Mouse (Mus musculus) midbrain, embryonic 15.5 days (tissue): Measurements from ENCODE around the gene Galnt4. TPM values are rescaled to one million over a fixed set of nuclear protein-coding genes. Genes with fewer than 3 reads are reported as not detected.

ENCODE experiments used
- ATAC-seq: fragments of 200-750 bp; cut with Nextera tagmentation; replicated peaks from 2 replicates; pipeline ENCODE4 v1.8.0; 2017; ENCODE audit warnings: moderate TSS enrichment
- H3K27ac ChIP-seq: fragments of 300-500 bp; sonication (generic); 2 replicates; pipeline ENCODE4 v1.5.1; 2015; ENCODE audit warnings: mild to moderate bottlenecking, inconsistent platforms
- H3K27me3 ChIP-seq: fragments of 300-500 bp; sonication (generic); replicated peaks from 2 replicates; pipeline ENCODE4 v1.6.1; 2015; ENCODE audit warnings: inconsistent platforms
- H3K36me3 ChIP-seq: fragments of 300-500 bp; sonication (generic); replicated peaks from 2 replicates; pipeline ENCODE4 v1.6.1; 2015; ENCODE audit warnings: inconsistent platforms
- H3K4me1 ChIP-seq: fragments of 300-500 bp; sonication (generic); 2 replicates; pipeline ENCODE4 v1.6.1; 2015; ENCODE audit warnings: inconsistent platforms
- H3K4me2 ChIP-seq: fragments of 300-500 bp; sonication (generic); 2 replicates; pipeline ENCODE4 v1.6.1; 2015; ENCODE audit warnings: inconsistent platforms, mild to moderate bottlenecking, moderate library complexity
- H3K4me3 ChIP-seq: fragments of 300-500 bp; sonication (generic); 2 replicates; pipeline ENCODE4 v1.5.1; 2015; ENCODE audit warnings: mild to moderate bottlenecking, inconsistent platforms
- H3K9ac ChIP-seq: fragments of 300-500 bp; sonication (generic); 2 replicates; pipeline ENCODE4 v1.6.1; 2015; ENCODE audit warnings: mild to moderate bottlenecking, inconsistent platforms
- H3K9me3 ChIP-seq: fragments of 300-500 bp; sonication (generic); 2 replicates; pipeline ENCODE4 v1.6.1; 2016; ENCODE audit warnings: inconsistent platforms
- WGBS: fragments of 180-500 bp; shearing (Covaris S2); methylation state at CpG from one replicate; pipeline ENCODE4 v1.1.7; 2015; ENCODE audit warnings: mixed read lengths; 5-methylcytosine and 5-hydroxymethylcytosine counted together
- polyA plus RNA-seq: library from polyadenylated mRNA; unstranded; fragments of >200 nt; fragmentation: Nextera tagmentation; extraction: Ambion mirVana; gene quantifications from 2 replicates; pipeline ENCODE4 v1.2.1, GENCODE M21; 2015

Gene Galnt4
- polyA plus RNA-seq, 1 experiment from 2014 or later = 2.7 TPM

- no peak overlapping the region for H3K9ac ChIP-seq
- no peak overlapping the region for H3K4me3 ChIP-seq
- 86% methylated on average over 2 of the region's 2 CpGs for WGBS
- no peaks in the 10 kb centered on the region for H3K4me1 ChIP-seq
- no peaks in the 10 kb centered on the region for H3K36me3 ChIP-seq
- H3K27me3 ChIP-seq = no peaks in the 10 kb centered on the region
- no peak overlapping the region for H3K4me2 ChIP-seq
- no peak for ATAC-seq
- H3K27ac ChIP-seq = no peak overlapping the region
- H3K9me3 ChIP-seq = no peaks in the 10 kb centered on the region
Observed at GRCm38 (mm10) chr10:99093364-99093763, 14.6 kb upstream of the Galnt4 start.

GRCm38 (mm10) chr10:99095114-99095513 lies 12.8 kb upstream of the Galnt4 start:
- Histone ChIP-seq H3K27me3 (no peaks in the 10 kb centered on the region), H3K4me2 (no peak overlapping the region), H3K4me3 (no peak overlapping the region), H3K36me3 (no peaks in the 10 kb centered on the region), H3K9me3 (no peaks in the 10 kb centered on the region), H3K9ac (no peak overlapping the region), H3K27ac (no peak overlapping the region), H3K4me1 (no peaks in the 10 kb centered on the region)
- no peak for ATAC-seq
- 81% methylated on average over 2 of the region's 2 CpGs for WGBS

GRCm38 (mm10) chr10:99097374-99097773 lies 10.6 kb upstream of the Galnt4 start:
- no peak overlapping the region for H3K4me2 ChIP-seq
- H3K27me3 ChIP-seq = no peaks in the 10 kb centered on the region
- no peak overlapping the region for H3K4me3 ChIP-seq
- H3K9me3 ChIP-seq = no peaks in the 10 kb centered on the region
- H3K4me1 ChIP-seq = no peaks in the 10 kb centered on the region
- H3K36me3 ChIP-seq = no peaks in the 10 kb centered on the region
- H3K9ac ChIP-seq = no peak overlapping the region
- ATAC-seq = no peak
- WGBS = 74% methylated on average over 10 of the region's 10 CpGs
- H3K27ac ChIP-seq = no peak overlapping the region

- Histone ChIP-seq H3K36me3 (peaks cover 2% of the 10 kb centered on the region; the same call in 1 of the 2 replicates), H3K4me1 (peaks cover 20% of the 10 kb centered on the region), H3K9ac (no peak overlapping the region), H3K27ac (no peak overlapping the region), H3K4me3 (no peak overlapping the region), H3K27me3 (no peaks in the 10 kb centered on the region), H3K4me2 (no peak overlapping the region), H3K9me3 (no peaks in the 10 kb centered on the region)
- 87% methylated on average over 3 of the region's 3 CpGs for WGBS
- ATAC-seq = no peak
Observed at GRCm38 (mm10) chr10:99105522-99105921, 2.4 kb upstream of the Galnt4 start.

GRCm38 (mm10) chr10:99106311-99106702 lies 1.7 kb upstream of the Galnt4 start:
- 30% methylated on average over 8 of the region's 8 CpGs for WGBS
- H3K27ac ChIP-seq = peak overlapping the region; percentile 94
- H3K4me1 ChIP-seq = peaks cover 26% of the 10 kb centered on the region
- no peaks in the 10 kb centered on the region for H3K27me3 ChIP-seq
- H3K4me3 ChIP-seq = peak overlapping the region; percentile 96
- peak overlapping the region; percentile 91 for H3K9ac ChIP-seq
- H3K36me3 ChIP-seq = peaks cover 2% of the 10 kb centered on the region; the same call in 1 of the 2 replicates
- H3K9me3 ChIP-seq = no peaks in the 10 kb centered on the region
- ATAC-seq = peak; percentile 3
- peak overlapping the region; percentile 89 for H3K4me2 ChIP-seq

GRCm38 (mm10) chr10:99106703-99107631 lies 992 bp upstream of the Galnt4 start, which contains the start of gene Poc1b:
Gene Poc1b, plus strand, starts transcription at chr10:99107036.
- H3K9ac ChIP-seq = peak within 1 kb of the TSS; percentile 91
- H3K27ac ChIP-seq = peak within 1 kb of the TSS; percentile 94
- peaks cover 31% of the 10 kb centered on the region for H3K4me1 ChIP-seq
- WGBS = under 1% methylated on average over 106 of the region's 106 CpGs
- H3K4me3 ChIP-seq = peak within 1 kb of the TSS; percentile 96
- no peaks in the 10 kb centered on the region for H3K27me3 ChIP-seq
- H3K4me2 ChIP-seq = peak within 1 kb of the TSS; percentile 89
- ATAC-seq = peak; percentile 97
- peaks cover 2% of the 10 kb centered on the region; the same call in 1 of the 2 replicates for H3K36me3 ChIP-seq
- H3K9me3 ChIP-seq = no peaks in the 10 kb centered on the region

- Histone ChIP-seq H3K4me3 (peak overlapping the region; percentile 96), H3K4me2 (peak overlapping the region; percentile 89), H3K4me1 (peaks cover 38% of the 10 kb centered on the region), H3K9ac (peak overlapping the region; percentile 91), H3K36me3 (peaks cover 2% of the 10 kb centered on the region; the same call in 1 of the 2 replicates), H3K27me3 (no peaks in the 10 kb centered on the region), H3K9me3 (no peaks in the 10 kb centered on the region), H3K27ac (0 out of 2 replicates have a peak overlapping the region, but pooled peaks have one; percentile 50)
- ATAC-seq = 0 out of 2 replicates have a peak, but pooled peaks have one; percentile 6
- WGBS = 35% methylated on average over 12 of the region's 12 CpGs
Observed at GRCm38 (mm10) chr10:99108431-99108982, 548 bp downstream of the Galnt4 start.

GRCm38 (mm10) chr10:99113533-99113932 lies 5.6 kb downstream of the Galnt4 start:
- peaks cover 30% of the 10 kb centered on the region for H3K4me1 ChIP-seq
- H3K9ac ChIP-seq = no peak overlapping the region
- no peaks in the 10 kb centered on the region for H3K9me3 ChIP-seq
- H3K4me2 ChIP-seq = no peak overlapping the region
- WGBS = 57% methylated on average over 3 of the region's 3 CpGs
- ATAC-seq = no peak
- no peak overlapping the region for H3K4me3 ChIP-seq
- H3K27me3 ChIP-seq = no peaks in the 10 kb centered on the region
- no peak overlapping the region for H3K27ac ChIP-seq
- peaks cover 2% of the 10 kb centered on the region; the same call in 1 of the 2 replicates for H3K36me3 ChIP-seq

- no peak for ATAC-seq
- WGBS = 82% methylated on average over 8 of the region's 8 CpGs
- Histone ChIP-seq H3K9ac (no peak overlapping the region), H3K9me3 (no peaks in the 10 kb centered on the region), H3K36me3 (peaks cover 2% of the 10 kb centered on the region; the same call in 1 of the 2 replicates), H3K4me1 (peaks cover 25% of the 10 kb centered on the region; the same call in 1 of the 2 replicates), H3K4me3 (no peak overlapping the region), H3K27ac (no peak overlapping the region), H3K4me2 (no peak overlapping the region), H3K27me3 (no peaks in the 10 kb centered on the region)
Observed at GRCm38 (mm10) chr10:99114295-99114694, 6.3 kb downstream of the Galnt4 start.

GRCm38 (mm10) chr10:99115471-99116236 lies 7.7 kb downstream of the Galnt4 start:
- Histone ChIP-seq H3K9ac (no peak overlapping the region), H3K4me2 (no peak overlapping the region), H3K27ac (no peak overlapping the region), H3K36me3 (no peaks in the 10 kb centered on the region), H3K4me3 (no peak overlapping the region), H3K4me1 (peaks cover 25% of the 10 kb centered on the region; the same call in 1 of the 2 replicates), H3K27me3 (no peaks in the 10 kb centered on the region), H3K9me3 (no peaks in the 10 kb centered on the region)
- WGBS = 56% methylated on average over 18 of the region's 18 CpGs
- ATAC-seq = no peak

- Histone ChIP-seq H3K4me3 (no peak overlapping the region), H3K36me3 (no peaks in the 10 kb centered on the region), H3K27ac (no peak overlapping the region), H3K4me2 (no peak overlapping the region), H3K4me1 (peaks cover 19% of the 10 kb centered on the region; the same call in 1 of the 2 replicates), H3K9me3 (no peaks in the 10 kb centered on the region), H3K9ac (no peak overlapping the region), H3K27me3 (no peaks in the 10 kb centered on the region)
- no peak for ATAC-seq
- 77% methylated on average over 8 of the region's 8 CpGs for WGBS
Observed at GRCm38 (mm10) chr10:99116237-99116632, 8.3 kb downstream of the Galnt4 start.
